Mouse (Mus musculus) MEL-GATA-1-ER (cell line): ENCODE data around the gene Birc3.
"Not testable (repeated sequence)": the region's sequence is repeated elsewhere in the genome, so short reads cannot be mapped to it uniquely, and the experiment has no call there.

ENCODE experiments used
- DNase-seq: peaks from one replicate; pipeline ENCODE4 v3.0.0-alpha.2; 2012; ENCODE audit warnings: low read depth; ENCODE audit errors: extremely low read depth

Birc3 gene

GRCm38 (mm10) chr9:7872775-7873439, at the start of gene Birc3:
Gene Birc3 (minus strand): TSS chr9:7873186.
- DNase-seq, result peak; percentile 71

DNA sequence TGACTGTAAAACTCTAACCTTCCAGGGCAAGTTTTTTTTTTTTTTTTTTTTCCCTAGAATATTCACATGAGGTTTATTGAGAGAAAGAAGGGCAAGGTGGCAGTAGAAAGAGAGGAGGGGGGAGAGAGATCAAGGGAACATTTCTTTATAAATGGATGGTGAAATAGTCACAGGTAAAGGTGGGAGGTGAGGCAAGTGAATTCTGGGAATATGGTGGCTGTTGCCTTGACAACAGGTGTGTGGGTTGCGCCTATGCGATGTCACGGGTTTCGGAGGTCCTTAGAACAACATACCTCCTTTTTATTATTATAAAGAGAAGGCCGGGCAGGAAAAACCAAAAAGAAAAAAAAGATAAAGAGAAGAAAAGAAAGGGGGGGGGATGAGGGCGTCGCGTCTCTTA, 41.9 kb upstream of the Birc3 start:
- no peak for DNase-seq

- DNase-seq, result no peak
Observed at GRCm38 (mm10) chr9:7914487-7914886, 41.5 kb upstream of the Birc3 start.

DNA sequence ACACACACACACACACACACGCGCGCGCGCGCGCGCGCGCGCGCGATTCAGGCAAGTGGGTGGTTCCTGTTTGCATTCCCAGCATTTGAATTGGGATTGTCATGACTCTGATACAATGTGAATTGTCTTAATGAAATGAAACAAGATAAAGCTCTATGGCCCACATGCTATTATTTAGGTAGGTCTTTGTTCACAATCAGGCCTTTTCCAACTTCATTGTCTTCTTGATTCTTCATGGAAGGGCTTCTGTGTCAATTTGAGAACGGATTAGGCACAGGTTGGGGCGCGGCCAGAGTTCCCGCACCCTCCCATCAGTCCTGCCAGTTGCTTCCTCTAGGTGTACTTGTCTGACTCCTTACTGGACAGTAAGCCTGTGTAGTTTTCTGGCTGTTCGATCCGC, 41.0 kb upstream of the Birc3 start:
- DNase-seq, result no peak

DNA sequence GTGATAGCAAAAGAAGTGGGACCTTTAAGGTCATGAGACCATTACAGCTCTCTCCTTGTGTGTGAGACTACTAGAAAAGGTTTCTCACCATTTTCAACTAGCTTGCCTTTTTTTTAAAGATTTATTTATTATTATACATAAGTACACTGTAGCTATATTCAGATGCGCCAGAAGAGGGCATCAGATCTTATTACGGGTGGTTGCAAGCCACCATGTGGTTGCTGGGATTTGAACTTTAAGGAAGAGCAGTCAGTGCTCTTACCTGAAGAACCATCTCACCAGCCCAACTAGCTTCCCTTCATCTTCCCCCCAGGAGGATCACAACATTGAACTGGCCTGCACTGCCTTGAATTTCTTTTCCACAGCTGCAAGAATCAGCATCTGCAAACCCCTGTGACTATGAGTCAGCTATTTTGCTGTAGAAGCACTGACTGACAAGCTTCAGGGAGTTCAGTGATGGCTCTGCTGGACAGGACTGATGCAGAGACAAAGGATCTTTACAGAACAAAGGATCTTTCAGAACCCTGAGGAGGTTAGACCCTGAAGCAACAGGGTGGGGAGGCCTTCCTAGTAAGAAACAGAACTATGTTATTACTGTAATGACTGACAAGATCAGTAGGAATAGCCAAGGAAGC, 34.5 kb upstream of the Birc3 start:
- DNase-seq, result no peak

DNA sequence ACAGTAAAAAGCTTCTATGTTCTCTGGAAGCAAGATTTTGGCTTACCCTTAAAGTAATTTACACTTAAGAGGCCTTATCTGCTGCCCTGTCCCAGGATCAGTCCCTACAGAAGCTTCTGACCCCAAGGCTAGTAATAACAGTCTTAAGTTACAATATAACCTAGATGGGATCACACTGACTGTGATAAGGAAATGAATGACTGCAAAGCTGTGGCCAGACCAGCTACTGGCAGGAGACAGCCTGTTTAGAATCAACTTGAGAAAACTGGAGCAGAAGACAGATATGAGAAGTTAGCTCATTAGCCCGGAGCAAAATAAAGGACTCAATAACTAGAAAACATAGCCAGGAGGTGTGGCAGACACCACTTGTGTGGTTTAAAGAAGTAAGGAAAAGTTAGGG, 33.6 kb upstream of the Birc3 start:
- DNase-seq, result no peak

- DNase-seq, result no peak
Observed at GRCm38 (mm10) chr9:7903825-7904224, 30.8 kb upstream of the Birc3 start.

DNA sequence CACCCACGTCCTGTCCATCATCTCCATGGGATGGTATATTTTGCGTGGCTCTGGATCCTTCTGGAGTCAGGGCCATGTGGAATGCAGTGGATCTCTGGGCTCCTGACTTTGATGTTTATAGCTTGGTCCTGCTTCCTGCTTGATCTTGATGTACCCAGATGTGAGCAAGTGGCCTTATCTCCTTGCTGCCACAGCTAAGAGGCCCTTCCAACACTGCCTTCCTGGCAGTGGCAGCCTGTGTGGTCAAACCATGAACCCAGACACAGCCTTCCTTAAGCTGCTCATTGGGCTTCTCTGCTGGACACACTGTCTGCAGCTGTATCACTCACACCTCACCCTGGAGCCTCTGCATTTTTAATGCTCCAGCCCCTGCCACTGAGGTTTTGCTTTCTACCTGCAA, 30.3 kb upstream of the Birc3 start:
- DNase-seq, result no peak

- DNase-seq, result no peak
Observed at GRCm38 (mm10) chr9:7902311-7902710, 29.3 kb upstream of the Birc3 start.

DNA sequence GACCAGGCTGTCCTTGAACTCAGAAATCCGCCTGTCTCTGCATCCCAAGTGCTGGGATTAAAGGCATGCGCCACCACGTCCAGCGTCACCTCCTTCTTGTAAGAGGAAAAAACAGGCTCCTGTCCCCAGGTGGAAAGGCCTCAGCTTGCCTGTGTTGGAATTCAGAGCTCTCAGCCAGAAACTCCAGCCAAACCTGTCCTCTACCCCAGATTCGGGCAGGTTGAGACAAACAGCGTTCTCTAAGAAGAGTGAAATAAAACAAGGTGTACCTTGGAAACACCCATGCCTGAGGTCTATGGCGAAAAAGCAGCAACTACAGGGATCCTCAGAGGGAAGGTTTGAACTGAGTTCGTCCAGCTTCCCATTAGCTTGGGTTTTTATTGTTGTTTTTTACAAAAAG, 28.0 kb upstream of the Birc3 start:
- DNase-seq, result no peak

GRCm38 (mm10) chr9:7897502-7897901, 24.5 kb upstream of the Birc3 start:
- DNase-seq, result peak; percentile 49

DNA sequence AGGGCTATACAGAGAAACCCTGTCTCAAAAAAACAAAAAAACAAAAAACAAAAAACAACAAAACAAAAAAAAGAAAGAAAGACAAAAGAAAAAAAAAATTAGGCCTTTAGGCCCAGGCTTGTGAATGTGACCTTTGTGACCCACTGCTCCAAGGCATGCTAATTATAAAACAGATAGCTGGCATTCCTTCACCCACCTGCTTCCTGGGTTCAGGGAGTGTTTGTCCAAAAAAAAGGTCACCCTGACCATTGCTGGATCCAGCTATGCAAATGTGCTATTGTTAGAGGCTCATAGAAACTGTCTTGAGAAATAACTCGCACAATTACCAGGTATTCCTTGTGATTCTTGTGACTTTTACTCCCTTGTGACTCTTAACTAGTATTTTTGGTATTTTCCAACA, 18.8 kb upstream of the Birc3 start:
- not testable (repeated sequence) for DNase-seq

- no peak for DNase-seq
Observed at GRCm38 (mm10) chr9:7891177-7891576, 18.2 kb upstream of the Birc3 start.

- DNase-seq, result no peak
Observed at GRCm38 (mm10) chr9:7884346-7884745, 11.4 kb upstream of the Birc3 start.

GRCm38 (mm10) chr9:7882304-7882865, 9.4 kb upstream of the Birc3 start:
- DNase-seq, result no peak

DNA sequence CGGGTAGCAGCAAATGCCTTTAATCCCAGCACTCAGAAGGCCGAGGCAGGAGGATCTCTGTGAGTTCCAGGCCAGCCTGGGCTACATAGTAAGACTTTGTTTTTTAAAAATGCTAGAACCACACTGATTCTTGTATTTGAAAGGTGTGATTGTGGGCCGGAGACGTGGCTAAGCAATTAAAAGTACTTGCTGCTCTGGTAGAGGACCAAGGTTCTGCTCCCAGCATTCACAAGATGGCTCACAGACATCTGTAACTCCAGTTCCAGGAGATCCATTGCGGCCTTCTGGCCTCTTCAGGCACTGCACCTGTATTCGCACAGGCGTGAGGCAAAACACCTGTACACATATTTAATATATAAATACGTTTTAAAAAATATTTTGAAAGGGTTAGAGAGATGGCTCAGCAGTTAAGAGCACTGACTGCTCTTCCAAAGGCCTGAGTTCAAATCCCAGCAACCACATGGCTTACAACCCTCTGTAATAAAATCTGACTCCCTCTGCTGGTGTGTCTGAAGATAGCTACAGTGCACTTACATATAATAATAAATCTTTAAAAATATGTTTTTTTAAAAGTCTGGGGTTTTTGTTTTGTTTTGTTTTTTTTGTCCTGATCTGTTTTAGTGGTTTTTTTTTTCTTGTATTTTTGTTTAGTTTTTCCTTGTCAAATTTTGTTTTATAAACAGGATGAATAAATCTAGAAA, 675 bp upstream of the Birc3 start:
- no peak for DNase-seq

- no peak for DNase-seq
Observed at GRCm38 (mm10) chr9:7872044-7872774, 777 bp downstream of the Birc3 start.

DNA sequence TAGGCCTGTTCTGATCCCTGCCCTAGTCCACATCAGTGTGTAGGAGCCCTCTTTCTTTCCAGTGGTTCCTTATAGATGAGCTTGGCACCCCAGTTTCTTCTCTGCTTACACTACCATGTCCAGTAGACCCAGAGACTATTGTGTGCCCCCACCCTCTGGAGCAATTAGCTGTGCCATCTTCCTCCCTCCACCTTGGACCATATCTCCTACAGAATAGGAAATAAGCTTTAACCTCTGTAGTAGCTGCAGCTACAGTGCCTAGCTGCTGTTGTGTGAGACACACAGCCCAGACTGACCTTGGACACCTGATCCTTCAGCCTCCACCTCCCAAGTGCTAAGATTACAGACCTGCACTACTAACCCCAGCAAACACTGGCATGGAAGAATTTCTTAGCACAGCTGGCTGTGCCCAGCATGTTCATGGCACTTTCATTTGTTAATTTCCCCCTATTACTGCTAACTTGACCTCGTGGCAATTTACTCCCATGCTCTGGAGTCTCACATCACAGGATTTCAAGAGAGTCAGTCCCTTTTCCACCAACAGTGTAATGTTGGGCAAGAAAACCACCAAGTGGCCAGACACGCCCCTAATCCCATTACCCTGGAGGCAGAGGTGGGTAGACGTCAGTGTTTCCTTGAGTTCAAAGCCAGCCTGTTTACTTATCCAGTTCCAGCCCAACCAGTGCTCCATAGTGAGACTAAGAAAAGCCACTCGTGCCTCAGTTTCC, 1.5 kb downstream of the Birc3 start:
- DNase-seq, result no peak

GRCm38 (mm10) chr9:7870556-7871315, 2.2 kb downstream of the Birc3 start:
- DNase-seq, result no peak

DNA sequence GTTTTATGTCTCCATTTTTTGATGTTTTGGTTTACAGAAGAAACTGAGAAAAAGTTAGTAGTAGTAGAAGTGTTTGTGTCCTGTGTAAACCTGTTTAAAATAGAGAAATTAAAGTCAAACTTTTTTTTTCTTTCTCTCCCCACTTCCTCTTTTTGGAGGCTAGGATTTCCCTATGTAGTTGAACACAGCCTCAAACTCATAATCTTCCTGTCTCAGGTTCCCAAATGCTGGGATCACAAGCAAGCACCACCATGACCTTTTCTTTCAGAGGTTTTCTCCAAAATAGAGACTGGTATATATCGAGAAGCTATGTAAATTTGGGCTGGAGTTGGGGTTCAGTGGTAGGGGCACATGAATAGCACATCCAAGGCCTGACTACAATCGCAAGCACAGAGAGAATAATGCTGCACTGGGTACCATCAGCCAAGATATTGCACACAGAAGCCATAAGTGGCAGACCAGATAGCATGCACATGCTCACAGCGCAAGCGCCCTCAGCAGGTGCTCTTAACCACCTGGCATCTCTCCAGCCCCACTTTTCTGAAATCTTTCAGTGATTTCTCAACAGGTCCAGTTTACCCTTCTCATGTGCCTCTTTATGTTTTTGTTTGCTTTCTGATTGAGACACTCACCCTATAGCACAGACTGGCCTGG, 4.0 kb downstream of the Birc3 start:
- DNase-seq, result peak; percentile 77
